Mouse (Mus musculus) kidney, adult 2 months (tissue): ENCODE results near the gene Mrpl37.

Source experiments
- CTCF ChIP-seq: fragments of 200-500 bp; conservative IDR thresholded peaks from 2 replicates; pipeline ENCODE4 v1.5.1; 2011; ENCODE audit warnings: low read depth, mild to moderate bottlenecking, control low read depth, low read length, moderate library complexity, mixed read lengths; ENCODE audit not compliant: insufficient read depth, insufficient read length
- POLR2A ChIP-seq: fragments of 200-500 bp; IDR thresholded peaks from one replicate; pipeline ENCODE4 v1.6.1; 2011; ENCODE audit warnings: low read depth, low read length, control low read depth

DNA sequence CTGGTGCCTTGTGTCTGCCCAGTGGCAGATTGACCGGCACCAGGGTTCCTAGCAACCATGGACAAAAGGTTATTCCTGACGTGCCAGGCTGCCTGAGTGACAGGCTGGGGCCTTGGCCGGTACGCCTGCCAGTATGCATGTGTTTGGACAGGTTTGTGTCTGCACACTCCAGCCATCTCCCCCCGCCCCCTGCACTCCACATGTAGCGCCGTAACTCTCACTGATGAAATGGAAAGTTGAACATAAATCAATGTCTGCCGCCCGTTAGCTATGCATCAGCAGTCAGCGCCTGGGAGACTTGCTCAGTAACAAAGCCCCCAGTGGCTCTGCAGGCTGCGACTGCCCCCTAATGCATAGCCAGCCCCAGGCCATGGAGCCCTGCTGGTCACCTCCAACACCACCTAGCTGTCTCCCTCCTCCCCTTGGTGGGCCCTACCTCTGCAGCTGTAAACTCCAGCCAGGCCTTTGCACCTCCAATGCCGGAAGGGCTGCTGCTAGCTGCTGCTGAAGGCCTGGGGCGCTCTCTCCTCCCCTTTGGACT is 50.6 kb downstream of the Mrpl37 start:
- TF ChIP-seq POLR2A = no peak
- TF ChIP-seq CTCF = no peak; the same call in 1 of the 2 replicates
